Mouse (Mus musculus): ENCODE results near the gene Sgcg.

Sgcg gene
- long read RNA-seq, experiment 1 = 0 reads
- long read RNA-seq, experiment 2 = 0 reads

GRCm38 (mm10) chr14:61258352-61258751 is at the start of gene Sgcg:
Gene Sgcg (minus strand): TSS chr14:61258490.
- intact Hi-C loops (cut with DNase I) = no loop called here

DNA sequence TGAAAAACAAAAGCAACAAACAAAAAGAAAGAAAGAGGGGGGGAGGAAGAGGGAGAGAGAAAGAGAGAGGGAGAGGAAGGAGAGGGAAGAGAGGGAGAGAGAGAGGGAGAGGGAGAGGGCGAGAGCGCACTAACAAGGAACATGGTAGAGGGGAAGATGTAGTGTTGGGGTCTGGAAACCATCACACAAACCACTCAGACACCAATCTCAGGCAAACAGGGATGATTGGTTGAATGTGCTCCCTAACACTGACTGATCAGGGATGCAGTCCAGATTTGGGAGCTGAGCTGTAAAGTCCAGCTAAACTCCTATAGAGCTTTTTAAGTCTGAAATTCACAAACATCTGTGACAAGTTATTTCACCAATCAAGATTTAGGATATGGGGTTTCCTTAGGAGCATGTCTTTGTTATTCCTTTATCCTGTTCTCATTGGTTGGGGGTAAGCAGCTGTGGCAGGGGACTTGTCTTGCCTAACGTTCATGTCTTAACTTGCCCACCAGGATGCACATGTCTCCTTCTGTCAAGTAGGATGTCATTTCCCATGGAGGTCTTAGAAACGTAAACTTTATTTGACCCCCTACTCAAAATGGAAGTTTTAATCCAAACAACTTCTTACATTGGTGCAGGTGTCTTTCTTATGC is 45.8 kb upstream of the Sgcg start:
- intact Hi-C loops (cut with DNase I) = no loop called here

DNA sequence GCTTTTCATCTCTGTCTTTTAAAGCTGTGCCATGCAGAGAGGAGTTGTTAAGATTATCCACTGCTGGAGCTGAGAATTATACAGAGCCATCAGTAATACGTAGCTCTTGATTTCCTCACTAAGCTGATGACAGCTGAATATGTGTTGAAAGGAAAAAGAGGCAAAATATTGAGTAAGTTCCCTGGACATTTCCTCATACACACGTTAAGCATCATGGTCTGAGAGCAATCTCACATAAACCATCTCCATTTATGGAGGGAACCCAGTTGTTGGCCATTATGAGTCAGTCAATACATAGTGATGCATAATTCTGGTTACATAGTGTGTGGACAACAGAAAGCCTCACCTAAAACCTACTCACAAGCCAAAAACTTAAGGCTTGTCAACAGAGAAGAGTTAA is 44.1 kb upstream of the Sgcg start:
- intact Hi-C loops (cut with DNase I) = no loop called here

DNA sequence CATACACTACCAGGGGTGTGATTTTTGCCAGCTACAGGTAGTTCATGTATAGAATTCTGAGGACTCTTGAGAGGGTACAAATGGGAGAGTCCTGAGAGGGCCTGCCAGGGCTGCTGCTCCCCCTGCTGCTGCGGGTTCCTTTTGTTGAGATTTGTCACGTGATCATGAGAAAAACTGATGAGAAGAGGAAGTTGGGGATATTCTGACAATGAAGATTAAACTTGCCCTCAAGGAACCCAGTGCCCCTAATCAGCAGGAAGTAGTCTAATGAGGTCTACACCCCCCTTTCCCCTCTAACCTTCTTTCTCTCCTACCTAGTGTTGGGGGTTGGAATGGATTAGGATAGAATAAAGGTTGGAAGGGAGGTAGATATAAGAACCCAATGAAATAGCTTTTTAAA is 43.0 kb upstream of the Sgcg start:
- intact Hi-C loops (cut with DNase I) = no loop called here

GRCm38 (mm10) chr14:61299810-61300209 is 41.5 kb upstream of the Sgcg start:
- intact Hi-C loops (cut with DNase I) = loop anchor here (5.0 kb wide), 1 partner anchor 58 kb away; no protein-coding TSS in a partner anchor

DNA sequence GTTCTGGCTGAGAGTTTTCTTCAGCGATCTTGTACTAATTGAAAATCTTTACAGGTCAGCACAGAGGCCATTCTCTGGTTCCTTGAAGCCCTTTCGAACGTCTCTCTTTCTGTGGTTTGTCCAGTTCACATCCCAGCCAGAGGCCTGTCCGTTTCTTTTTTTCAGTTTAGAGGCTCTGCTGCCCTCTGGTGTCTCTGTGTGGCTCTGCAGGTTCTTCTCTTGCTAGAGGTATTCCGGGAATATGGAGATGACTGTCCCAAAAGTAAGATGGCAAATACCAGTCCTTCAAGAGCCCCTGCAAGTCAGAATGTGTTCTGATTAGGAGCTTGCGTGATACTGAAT is 36.4 kb upstream of the Sgcg start:
- intact Hi-C loops (cut with DNase I) = loop anchor here (2.0 to 5.0 kb wide), 3 partner anchors 18 to 492 kb away; no protein-coding TSS in a partner anchor

- intact Hi-C loops (cut with DNase I) = loop anchor here (2.0 to 5.0 kb wide), 2 partner anchors 17 to 492 kb away; no protein-coding TSS in a partner anchor
These were observed 35.8 kb upstream of the Sgcg start for GRCm38 (mm10) chr14:61293884-61294737.

DNA sequence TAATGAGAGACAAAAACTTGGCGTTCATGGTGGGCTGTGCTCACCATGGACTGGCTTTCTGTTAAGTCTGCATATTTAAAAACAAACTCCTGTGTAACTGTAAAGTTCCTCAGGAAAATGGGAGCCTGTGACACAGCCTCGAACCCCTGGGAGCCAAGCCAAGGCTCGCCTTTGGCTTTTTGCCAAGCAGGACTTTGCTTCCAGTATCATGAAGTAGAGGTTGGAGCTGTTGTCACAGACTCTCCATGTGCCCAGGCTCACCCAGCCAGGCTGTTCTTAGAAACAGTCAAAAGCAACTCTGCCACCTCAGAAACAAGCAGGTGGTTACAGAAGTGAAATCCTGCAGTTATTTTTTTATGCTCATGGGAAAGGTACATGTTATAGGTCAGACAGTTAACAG is 32.4 kb upstream of the Sgcg start:
- intact Hi-C loops (cut with DNase I) = loop anchor here (5.0 kb wide), 1 partner anchor 488 kb away; no protein-coding TSS in a partner anchor

DNA sequence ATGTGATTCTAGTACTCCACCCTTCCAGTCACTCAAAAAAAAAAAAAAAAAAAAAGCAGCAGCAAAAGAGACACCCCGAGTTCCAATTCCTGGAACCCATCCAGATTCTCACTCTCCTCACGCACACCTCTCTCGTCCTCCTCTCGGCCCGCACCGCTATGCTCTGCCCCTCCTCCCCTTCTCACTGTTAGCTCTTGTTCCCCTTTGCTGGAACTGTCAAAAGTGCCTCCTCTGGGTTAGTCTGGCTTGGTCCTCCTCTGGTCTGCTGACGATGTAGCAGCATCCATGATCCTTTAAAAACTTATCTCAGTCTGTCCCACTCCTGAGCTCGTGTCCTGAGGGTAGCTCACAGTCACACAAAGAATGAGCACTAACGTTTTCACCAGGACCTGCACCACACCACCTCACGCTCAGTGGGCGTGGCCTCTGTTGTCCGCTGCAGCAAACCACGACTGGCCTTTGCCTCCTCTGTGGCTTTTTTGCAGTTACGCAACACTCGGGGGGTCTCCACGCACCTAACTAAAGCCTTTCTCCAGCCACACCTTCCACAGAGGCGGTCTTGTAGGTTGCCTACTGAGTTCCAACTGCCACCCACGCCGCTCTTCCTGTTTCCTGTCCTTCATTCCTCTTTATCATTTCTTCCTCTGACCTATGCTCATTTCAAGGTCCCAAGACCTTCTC is 30.5 kb upstream of the Sgcg start:
- intact Hi-C loops (cut with DNase I) = no loop called here

DNA sequence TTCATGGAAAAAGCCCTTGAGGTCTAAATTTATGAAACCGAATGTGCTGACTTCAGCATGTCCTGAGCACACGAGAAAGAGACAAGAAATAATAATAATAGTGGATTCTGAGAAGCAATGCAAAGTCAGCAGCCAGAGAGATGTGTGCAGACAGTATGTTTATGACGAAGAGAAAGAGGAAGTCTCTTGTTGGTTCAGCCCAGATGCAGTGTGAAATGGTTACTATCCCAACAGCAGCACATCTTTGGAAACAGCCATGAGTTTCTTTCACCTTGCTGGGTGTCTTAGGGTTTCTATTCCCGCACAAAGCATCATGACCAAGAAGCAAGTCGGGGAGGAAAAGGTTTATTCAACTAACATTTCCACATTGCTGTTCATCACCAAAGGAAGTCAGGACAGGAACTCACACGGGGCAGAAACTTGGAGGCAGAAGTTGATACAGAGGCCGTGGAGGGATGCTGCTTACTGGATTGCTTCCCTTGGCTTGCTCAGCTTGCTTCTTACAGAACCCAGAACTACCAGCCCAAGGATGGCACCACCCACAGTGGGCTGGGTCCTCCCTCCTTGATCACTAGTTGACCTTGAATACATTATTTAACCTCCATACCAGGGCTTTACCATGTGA is 20.5 kb upstream of the Sgcg start:
- intact Hi-C loops (cut with DNase I) = no loop called here

DNA sequence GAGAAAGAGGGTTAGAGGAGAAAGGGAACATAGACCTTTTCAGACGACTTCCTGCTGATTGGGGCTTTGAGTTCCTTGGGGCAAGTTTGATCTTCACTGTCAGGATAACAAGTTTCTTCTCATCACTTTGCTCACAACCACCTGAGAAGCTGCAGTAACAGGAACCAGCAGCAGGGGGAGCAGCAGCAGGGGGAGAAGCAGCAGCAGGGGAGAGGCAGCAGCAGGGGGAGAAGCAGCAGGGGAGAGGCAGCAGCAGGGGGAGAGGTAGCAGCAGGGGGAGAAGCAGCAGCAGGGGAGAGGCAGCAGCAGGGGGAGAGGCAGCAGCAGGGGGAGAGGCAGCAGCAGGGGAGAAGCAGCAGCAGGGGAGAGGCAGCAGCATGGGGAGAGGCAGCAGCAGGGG is 19.0 kb upstream of the Sgcg start:
- intact Hi-C loops (cut with DNase I) = loop anchor here (2.0 kb wide), 1 partner anchor 18 kb away; no protein-coding TSS in a partner anchor

- intact Hi-C loops (cut with DNase I) = no loop called here
These were observed 16.3 kb upstream of the Sgcg start for GRCm38 (mm10) chr14:61274414-61275198.

GRCm38 (mm10) chr14:61267908-61268475 is 9.7 kb upstream of the Sgcg start:
- intact Hi-C loops (cut with DNase I) = no loop called here

DNA sequence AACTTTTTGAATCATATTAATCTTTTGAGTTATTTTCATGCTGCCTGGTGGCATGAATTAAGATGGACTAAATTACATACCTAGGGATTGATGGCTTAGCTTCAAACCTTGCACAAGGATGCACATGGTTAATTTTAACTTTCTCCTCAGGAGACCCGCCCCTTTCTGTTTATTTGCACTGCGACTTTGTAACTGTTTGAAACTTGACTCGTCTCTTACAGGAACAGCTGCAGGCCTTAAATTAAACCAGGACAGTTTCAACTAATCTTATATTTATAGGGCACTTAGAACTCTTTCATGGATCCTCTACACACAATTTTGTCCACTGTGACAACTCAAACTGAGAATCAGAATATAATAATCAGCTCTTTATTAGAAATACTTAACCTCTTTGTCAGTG is 794 bp upstream of the Sgcg start:
- intact Hi-C loops (cut with DNase I) = no loop called here

DNA sequence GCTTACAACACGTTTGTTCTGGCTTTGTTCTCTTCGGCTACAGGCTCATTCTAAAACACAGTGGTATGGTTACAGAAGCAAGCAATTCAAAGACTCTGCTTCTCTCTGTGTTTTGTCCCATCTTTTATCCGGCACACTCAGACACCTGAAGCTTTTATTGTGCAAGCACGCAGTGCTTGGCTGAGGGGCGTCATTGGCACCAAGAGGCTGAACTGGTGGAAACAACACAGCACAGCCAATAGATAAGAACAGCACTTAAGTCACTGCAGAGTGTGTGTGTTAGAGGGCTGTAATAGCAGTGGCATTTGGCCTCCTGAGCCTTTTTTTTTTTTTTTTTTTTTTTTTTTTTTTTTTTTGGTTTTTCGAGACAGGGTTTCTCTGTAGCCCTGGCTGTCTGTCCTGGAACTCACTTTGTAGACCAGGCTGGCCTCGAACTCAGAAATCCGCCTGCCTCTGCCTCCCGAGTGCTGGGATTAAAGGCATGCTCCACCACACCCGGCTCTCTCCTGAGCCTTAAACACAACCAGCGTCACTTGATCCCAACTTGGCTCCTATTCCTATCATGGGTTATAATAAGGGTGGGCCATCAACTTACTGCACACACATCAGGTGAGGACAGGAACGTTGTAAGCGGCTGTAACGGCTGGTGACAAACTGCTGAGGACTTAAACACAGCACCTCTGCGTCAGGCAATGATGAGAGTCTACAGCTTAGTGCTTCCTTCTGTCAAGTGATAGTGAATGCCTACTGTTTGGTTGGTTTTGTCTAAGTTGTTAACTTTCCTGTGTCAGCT is 5.5 kb downstream of the Sgcg start:
- intact Hi-C loops (cut with DNase I) = no loop called here

- intact Hi-C loops (cut with DNase I) = no loop called here
These were observed 11.8 kb downstream of the Sgcg start for GRCm38 (mm10) chr14:61246444-61246843.

DNA sequence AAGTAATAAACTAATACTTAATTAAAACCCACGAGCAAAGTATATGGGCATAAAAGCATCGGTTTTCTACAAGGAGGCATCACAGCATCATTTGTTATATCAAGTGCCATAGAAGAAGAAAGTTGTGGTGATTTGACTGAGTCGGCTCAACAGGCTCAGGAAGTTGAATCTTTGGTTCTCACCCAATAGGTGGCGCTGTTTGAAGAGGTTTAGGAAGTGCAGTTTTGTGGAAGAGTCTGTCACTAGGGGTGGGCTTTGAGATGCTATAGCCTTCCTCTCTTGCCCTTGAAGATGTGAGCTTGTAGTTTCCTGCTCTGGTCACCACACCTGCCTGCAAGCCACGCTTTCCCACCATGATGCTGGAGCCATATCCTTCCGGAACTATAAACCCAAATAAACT is 15.7 kb downstream of the Sgcg start:
- intact Hi-C loops (cut with DNase I) = loop anchor here (5.0 kb wide), 1 partner anchor 55 kb away; no protein-coding TSS in a partner anchor

DNA sequence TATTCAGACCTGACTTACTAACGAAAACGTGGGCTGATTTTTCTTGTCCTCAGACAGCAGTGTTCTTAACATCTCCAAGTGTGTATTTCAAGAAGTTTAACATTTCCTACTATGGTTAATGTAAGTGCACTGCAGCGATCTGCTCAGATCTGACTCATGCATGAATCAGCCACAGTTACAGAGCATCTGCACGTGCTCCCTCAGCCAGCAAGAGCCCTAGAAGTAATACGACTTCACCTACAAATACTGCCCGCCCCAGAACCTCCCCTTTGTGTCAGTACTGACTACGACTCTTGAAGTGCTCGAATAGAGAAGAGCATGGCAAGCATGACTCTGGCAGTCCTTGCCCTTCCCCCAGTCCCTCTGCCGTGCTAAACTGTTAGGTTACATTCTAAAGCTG is 19.5 kb downstream of the Sgcg start:
- intact Hi-C loops (cut with DNase I) = no loop called here

DNA sequence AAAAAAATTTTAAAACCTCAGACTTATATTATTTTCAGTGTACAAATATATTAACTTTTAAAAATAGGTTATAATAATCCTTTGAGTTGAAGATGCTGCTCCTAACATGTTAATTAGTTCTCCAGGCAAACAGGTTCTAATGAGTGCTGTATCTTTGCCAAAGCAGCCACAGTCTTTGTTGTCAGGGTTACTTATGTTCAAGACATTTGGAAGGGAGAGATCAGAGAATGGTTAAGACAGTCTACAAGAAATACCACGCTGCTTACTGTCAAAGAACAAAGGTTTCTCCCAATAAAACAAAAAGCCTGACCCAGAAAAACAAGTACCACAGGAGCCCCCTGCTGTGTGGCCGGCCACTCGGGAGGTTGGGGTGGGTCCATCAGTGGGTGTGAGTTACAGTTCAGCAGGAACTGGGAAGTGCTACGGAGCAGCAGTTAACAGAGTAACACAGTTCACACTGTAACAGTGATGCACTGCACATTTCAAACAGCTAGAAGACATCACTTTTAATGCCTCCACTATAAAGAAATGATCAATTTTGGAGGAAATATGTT is 21.1 kb downstream of the Sgcg start:
- intact Hi-C loops (cut with DNase I) = no loop called here

Measured in adrenal gland (tissue).